Mouse (Mus musculus): ENCODE data around the gene Olfr51. TPM values are rescaled to one million over a fixed set of nuclear protein-coding genes. Genes with fewer than 3 reads are reported as not detected.
A peak's percentile ranks its signal among the peaks of the same experiment; 100 is the strongest.
"Not testable (repeated sequence)": the region's sequence is repeated elsewhere in the genome, so short reads cannot be mapped to it uniquely, and the experiment has no call there.

Olfr51 gene
- total and polyA plus RNA-seq, 3 experiments, result not detected

DNA sequence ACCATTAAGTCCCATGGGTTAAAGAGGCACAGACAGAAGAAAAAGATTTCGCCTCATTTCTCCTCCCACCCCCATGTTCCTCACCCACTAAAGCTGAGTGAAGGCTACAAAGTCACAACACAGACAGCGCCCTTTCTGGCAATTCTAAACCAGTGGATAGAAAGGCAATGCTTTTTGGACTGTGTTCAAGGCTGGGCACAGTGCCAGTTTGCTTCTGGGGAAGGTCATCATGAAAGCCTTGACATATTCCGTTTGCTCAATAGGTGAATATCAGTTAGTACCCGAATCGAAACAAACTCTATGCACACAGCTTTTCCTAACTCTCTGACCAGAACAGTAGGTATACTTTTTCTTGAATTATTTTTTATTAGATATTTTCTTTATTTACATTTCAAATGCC, 8.4 kb downstream of the Olfr51 start:
- no peaks in the 10 kb centered on the region for H3K36me3 ChIP-seq (ENCODE audit: control insufficient read depth, insufficient read depth, low read length)
- WGBS, result 31% methylated on average over 5 of the region's 5 CpGs
- H3K27me3 ChIP-seq (ENCODE audit: control insufficient read depth, insufficient read depth, low read length), result peaks cover 2% of the 10 kb centered on the region; the same call in 1 of the 2 replicates
- no peak overlapping the region for H3K9ac ChIP-seq (ENCODE audit: low read depth, low read length)
- no peak overlapping the region for H3K27ac ChIP-seq
- TF ChIP-seq EP300 (IDR thresholded peaks at IDR 0.05; ENCODE audit: insufficient read depth, low read depth, low read length) (no peak), CTCF (IDR thresholded peaks at IDR 0.05) (no peak), POLR2A (IDR thresholded peaks at IDR 0.05; ENCODE audit: insufficient read depth, low read depth, low read length) (no peak)
- H3K4me3 ChIP-seq, result no peak overlapping the region
- H3K79me2 ChIP-seq (replicated peaks; ENCODE audit: control insufficient read depth, insufficient read depth, low read length), result no peaks in the 10 kb centered on the region
- no peaks in the 10 kb centered on the region for H3K4me1 ChIP-seq (ENCODE audit: control insufficient read depth, insufficient read depth, low read length)
- peak; percentile 17 to 26 for DNase-seq
- intact Hi-C loops (cut with DNase I), result no loop called here

GRCm38 (mm10) chr11:51013936-51014335, 10.5 kb downstream of the Olfr51 start, which contains the start of gene Olfr54:
Gene Olfr54 (plus strand): TSS chr11:51014236.
- TF ChIP-seq POLR2A (IDR thresholded peaks at IDR 0.05; ENCODE audit: insufficient read depth, low read depth, low read length) (no peak), CTCF (IDR thresholded peaks at IDR 0.05) (no peak), EP300 (IDR thresholded peaks at IDR 0.05; ENCODE audit: insufficient read depth, low read depth, low read length) (no peak)
- WGBS, result 44% methylated on average over 1 of the region's 1 CpGs

GRCm38 (mm10) chr11:51016341-51016740, 12.9 kb downstream of the Olfr51 start:
- no peaks in the 10 kb centered on the region for H3K4me1 ChIP-seq (ENCODE audit: control insufficient read depth, insufficient read depth, low read length)
- no peak overlapping the region for H3K27ac ChIP-seq
- H3K4me3 ChIP-seq, result no peak overlapping the region
- no peak overlapping the region for H3K9ac ChIP-seq (ENCODE audit: low read depth, low read length)
- TF ChIP-seq EP300 (IDR thresholded peaks at IDR 0.05; ENCODE audit: insufficient read depth, low read depth, low read length), result no peak
- no peak for TF ChIP-seq POLR2A (IDR thresholded peaks at IDR 0.05; ENCODE audit: insufficient read depth, low read depth, low read length)
- no peak for TF ChIP-seq CTCF (IDR thresholded peaks at IDR 0.05)
- H3K79me2 ChIP-seq (replicated peaks; ENCODE audit: control insufficient read depth, insufficient read depth, low read length), result no peaks in the 10 kb centered on the region
- intact Hi-C loops (cut with DNase I), result no loop called here
- H3K27me3 ChIP-seq (ENCODE audit: control insufficient read depth, insufficient read depth, low read length), result peaks cover 2% of the 10 kb centered on the region; the same call in 1 of the 2 replicates
- 39% methylated on average over 2 of the region's 2 CpGs for WGBS
- H3K36me3 ChIP-seq (ENCODE audit: control insufficient read depth, insufficient read depth, low read length), result no peaks in the 10 kb centered on the region
- no peak for DNase-seq

More at GRCm38 (mm10) chr11:51013936-51014335, 10.5 kb downstream of the Olfr51 start, which contains the start of gene Olfr54:
- intact Hi-C loops (cut with DNase I), result no loop called here
- Histone ChIP-seq H3K4me1 (ENCODE audit: control insufficient read depth, insufficient read depth, low read length) (no peaks in the 10 kb centered on the region), H3K4me3 (no peak within 1 kb of the TSS), H3K9ac (ENCODE audit: low read depth, low read length) (no peak within 1 kb of the TSS), H3K27me3 (ENCODE audit: control insufficient read depth, insufficient read depth, low read length) (peaks cover 2% of the 10 kb centered on the region; the same call in 1 of the 2 replicates), H3K36me3 (ENCODE audit: control insufficient read depth, insufficient read depth, low read length) (no peaks in the 10 kb centered on the region), H3K27ac (no peak within 1 kb of the TSS), H3K79me2 (replicated peaks; ENCODE audit: control insufficient read depth, insufficient read depth, low read length) (no peaks in the 10 kb centered on the region)
- DNase-seq, result no peak

DNA sequence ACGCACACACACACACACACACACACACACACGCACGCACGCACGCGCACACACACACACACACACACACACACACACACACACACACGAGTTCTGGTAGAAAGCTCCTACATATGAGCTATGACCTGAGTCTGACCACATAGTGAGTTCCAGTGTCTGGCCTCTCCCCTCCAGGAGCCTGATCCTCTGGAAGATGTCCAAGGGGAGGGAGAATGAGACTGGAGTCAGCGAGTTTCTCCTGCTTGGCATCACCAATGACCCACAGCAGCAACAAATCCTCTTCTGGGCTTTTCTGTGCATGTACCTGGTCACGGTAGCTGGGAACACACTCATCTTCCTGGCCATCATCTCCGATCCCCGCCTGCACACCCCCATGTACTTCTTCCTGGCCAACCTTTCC, 23.4 kb downstream of the Olfr51 start:
- H3K79me2 ChIP-seq (replicated peaks; ENCODE audit: control insufficient read depth, insufficient read depth, low read length); H3K4me3 ChIP-seq; H3K9ac ChIP-seq (ENCODE audit: low read depth, low read length); H3K27me3 ChIP-seq (ENCODE audit: control insufficient read depth, insufficient read depth, low read length); H3K36me3 ChIP-seq (ENCODE audit: control insufficient read depth, insufficient read depth, low read length); DNase-seq; H3K27ac ChIP-seq; H3K4me1 ChIP-seq (ENCODE audit: control insufficient read depth, insufficient read depth, low read length); intact Hi-C loops (cut with DNase I): not testable (repeated sequence)
- WGBS, result 84% methylated on average over 11 of the region's 11 CpGs

DNA sequence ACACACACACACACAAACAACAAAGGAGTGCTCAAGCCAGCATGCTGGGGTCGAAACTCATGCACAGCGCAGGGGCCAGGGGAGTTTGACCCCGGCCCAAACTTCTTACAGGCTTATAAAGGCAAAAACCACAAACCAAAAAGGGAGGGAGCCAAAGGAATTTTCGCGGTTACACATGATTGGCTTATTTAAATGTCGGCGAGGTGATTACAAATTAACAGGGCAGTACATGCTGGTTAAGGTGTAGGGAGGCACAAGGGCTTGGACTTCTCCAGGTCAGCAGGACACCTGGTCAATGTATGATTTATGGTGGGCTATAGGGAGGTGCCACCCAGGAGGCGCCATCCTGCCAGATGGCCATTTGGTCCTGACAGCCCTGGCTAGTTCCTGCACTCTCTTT, 26.0 kb downstream of the Olfr51 start:
- not testable (repeated sequence) for H3K79me2 ChIP-seq (replicated peaks; ENCODE audit: control insufficient read depth, insufficient read depth, low read length)

DNA sequence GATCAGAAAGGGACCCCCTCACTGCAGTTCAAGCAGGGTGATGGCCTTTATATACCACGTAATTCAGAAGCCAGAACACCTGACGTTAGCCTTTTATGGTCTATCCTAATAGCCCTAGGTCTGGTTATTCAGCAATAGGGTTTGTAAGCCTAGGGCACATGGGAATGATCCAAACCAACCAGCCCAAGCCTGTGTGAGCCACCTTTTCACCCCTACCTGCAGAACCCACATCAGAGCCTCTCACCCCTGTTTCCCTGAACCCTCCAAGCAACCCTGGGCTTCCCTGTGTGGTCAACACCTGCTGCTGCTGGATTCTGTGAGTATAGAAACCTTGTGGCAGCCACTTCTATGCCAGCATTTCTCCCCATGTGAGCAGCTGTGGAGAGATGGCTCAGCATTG, 26.8 kb downstream of the Olfr51 start:
- intact Hi-C loops (cut with DNase I), result no loop called here

More for the DNA sequence above, 26.0 kb downstream of the Olfr51 start:
- H3K27ac ChIP-seq; H3K4me3 ChIP-seq; DNase-seq; H3K36me3 ChIP-seq (ENCODE audit: control insufficient read depth, insufficient read depth, low read length); H3K9ac ChIP-seq (ENCODE audit: low read depth, low read length); H3K27me3 ChIP-seq (ENCODE audit: control insufficient read depth, insufficient read depth, low read length); intact Hi-C loops (cut with DNase I); H3K4me1 ChIP-seq (ENCODE audit: control insufficient read depth, insufficient read depth, low read length): not testable (repeated sequence)
- 78% methylated on average over 8 of the region's 8 CpGs for WGBS

More for the DNA sequence above, 26.8 kb downstream of the Olfr51 start:
- no peaks in the 10 kb centered on the region for H3K36me3 ChIP-seq (ENCODE audit: control insufficient read depth, insufficient read depth, low read length)
- no peak overlapping the region for H3K27ac ChIP-seq
- no peaks in the 10 kb centered on the region for H3K27me3 ChIP-seq (ENCODE audit: control insufficient read depth, insufficient read depth, low read length)
- no peak overlapping the region for H3K9ac ChIP-seq (ENCODE audit: low read depth, low read length)
- no peak overlapping the region for H3K4me3 ChIP-seq
- DNase-seq, result no peak
- no peaks in the 10 kb centered on the region for H3K79me2 ChIP-seq (replicated peaks; ENCODE audit: control insufficient read depth, insufficient read depth, low read length)
- H3K4me1 ChIP-seq (ENCODE audit: control insufficient read depth, insufficient read depth, low read length), result no peaks in the 10 kb centered on the region
- TF ChIP-seq EP300 (IDR thresholded peaks at IDR 0.05; ENCODE audit: insufficient read depth, low read depth, low read length) (no peak), POLR2A (IDR thresholded peaks at IDR 0.05; ENCODE audit: insufficient read depth, low read depth, low read length) (no peak), CTCF (IDR thresholded peaks at IDR 0.05) (no peak)
- WGBS, result 65% methylated on average over 2 of the region's 2 CpGs
